Mouse (Mus musculus): ENCODE measurements around the gene Aasdh. TPM values are rescaled to one million over a fixed set of nuclear protein-coding genes. Genes with fewer than 3 reads are reported as not detected.

Aasdh gene
- total RNA-seq, 1 experiment = 18.0 TPM

DNA sequence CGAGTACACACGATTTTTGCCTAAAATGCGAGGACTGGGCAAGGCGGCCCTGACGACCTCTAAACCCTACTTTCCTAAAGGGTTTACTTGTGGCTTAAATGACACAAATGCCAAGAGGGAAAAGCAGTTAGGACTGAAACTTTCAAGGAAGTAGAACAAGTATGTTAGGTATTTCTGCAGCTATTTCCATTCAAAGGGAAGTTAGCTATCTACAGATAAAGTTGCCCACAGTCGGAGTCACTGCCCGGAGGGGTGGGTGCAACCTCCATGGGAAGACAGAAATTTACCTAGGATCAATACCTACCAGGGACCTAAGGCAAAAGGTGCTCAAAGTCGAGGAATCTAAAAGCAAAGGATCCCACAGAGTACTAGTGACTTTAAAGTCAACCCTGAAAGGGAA is 34.4 kb upstream of the Aasdh start:
- peaks cover 9% of the 10 kb centered on the region for H3K36me3 ChIP-seq (ENCODE audit: control insufficient read depth, insufficient read depth, low read length, poor library complexity, severe bottlenecking)
- H3K4me3 ChIP-seq (ENCODE audit: insufficient read depth in 1 of 2, low read depth in 1 of 2, low read length in 2 of 2, poor library complexity in 1 of 2, severe bottlenecking in 1 of 2) = no peak overlapping the region
- TF ChIP-seq ZC3H11A (IDR thresholded peaks at IDR 0.05; ENCODE audit: borderline replicate concordance, low read depth, low read length) (no peak), MAFK (IDR thresholded peaks at IDR 0.05; ENCODE audit: insufficient read depth, low read depth, low read length) (no peak), ZNF384 (IDR thresholded peaks at IDR 0.05; ENCODE audit: low read depth, low read length) (no peak), CHD2 (IDR thresholded peaks at IDR 0.05; ENCODE audit: low read depth, low read length) (no peak), HCFC1 (IDR thresholded peaks at IDR 0.05; ENCODE audit: borderline replicate concordance, insufficient read depth, low read length) (no peak)
- H3K27ac ChIP-seq (ENCODE audit: insufficient read depth, low read depth, low read length, poor library complexity, severe bottlenecking) = peak overlapping the region; percentile 31; the same call in 1 of the 2 replicates
- H3K4me1 ChIP-seq (ENCODE audit: control insufficient read depth in 2 of 2, insufficient read depth in 2 of 2, low read length in 2 of 2, poor library complexity in 1 of 2) = peaks cover 0 to 3% of the 10 kb centered on the region in 2 experiments; a peak in 1 of 4 replicates
- no peak overlapping the region for H3K9ac ChIP-seq (ENCODE audit: insufficient read depth, low read depth, low read length, poor library complexity, severe bottlenecking)
- in situ Hi-C loops (cut with MboI; ENCODE audit: low sequenced_read_pairs in 2 of 2, unreplicated experiment in 2 of 2) = no loop called here
- no peak for DNase-seq (ENCODE audit: low read depth, low spot score)
- H3K9me3 ChIP-seq (ENCODE audit: control insufficient read depth, insufficient read depth, low read depth, low read length) = no peaks in the 10 kb centered on the region

DNA sequence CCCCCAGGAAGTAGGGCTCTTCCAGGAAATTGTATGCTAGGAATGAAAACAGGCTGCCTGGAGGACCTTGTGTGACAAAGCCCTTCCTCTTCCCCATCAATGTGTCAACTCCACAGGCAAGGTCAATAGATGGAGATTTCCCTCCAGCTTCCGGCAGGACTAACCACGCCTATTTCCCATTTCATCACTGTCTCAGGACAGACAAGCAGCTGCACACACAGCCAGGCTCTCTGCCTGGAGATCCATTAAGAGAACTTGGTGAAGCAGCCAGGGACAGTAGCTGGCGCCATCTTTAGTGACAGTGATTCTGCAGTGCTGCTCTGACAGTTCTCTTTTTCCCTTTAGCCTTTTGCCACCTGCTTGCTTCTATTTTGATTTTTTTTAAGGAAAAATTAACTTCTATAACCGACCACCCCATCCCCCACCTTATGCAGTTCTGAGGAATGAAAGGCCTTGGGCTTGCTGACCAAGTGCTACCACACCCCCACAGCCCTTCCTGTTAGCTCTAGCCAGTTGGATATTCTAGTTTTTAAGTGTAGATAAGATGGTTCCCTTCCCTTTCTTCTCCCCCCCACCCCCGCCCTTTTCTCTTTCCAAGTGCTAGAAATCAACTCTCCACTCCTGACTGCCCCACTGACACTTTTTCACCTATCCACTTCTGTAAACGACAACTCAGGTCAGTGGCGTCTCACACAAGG is 24.0 kb upstream of the Aasdh start:
- TF ChIP-seq CHD2 (IDR thresholded peaks at IDR 0.05; ENCODE audit: low read depth, low read length) = no peak
- TF ChIP-seq ZNF384 (IDR thresholded peaks at IDR 0.05; ENCODE audit: low read depth, low read length) = no peak
- TF ChIP-seq ZC3H11A (IDR thresholded peaks at IDR 0.05; ENCODE audit: borderline replicate concordance, low read depth, low read length) = no peak
- TF ChIP-seq MAFK (IDR thresholded peaks at IDR 0.05; ENCODE audit: insufficient read depth, low read depth, low read length) = no peak
- TF ChIP-seq HCFC1 (IDR thresholded peaks at IDR 0.05; ENCODE audit: borderline replicate concordance, insufficient read depth, low read length) = no peak
- Histone ChIP-seq H3K9ac (ENCODE audit: insufficient read depth, low read depth, low read length, poor library complexity, severe bottlenecking) (no peak overlapping the region), H3K36me3 (ENCODE audit: control insufficient read depth, insufficient read depth, low read length, poor library complexity, severe bottlenecking) (peaks cover 13% of the 10 kb centered on the region), H3K4me1 (ENCODE audit: control insufficient read depth in 2 of 2, insufficient read depth in 2 of 2, low read length in 2 of 2, poor library complexity in 1 of 2) (peaks cover 4 to 6% of the 10 kb centered on the region in 2 experiments), H3K27ac (ENCODE audit: insufficient read depth, low read depth, low read length, poor library complexity, severe bottlenecking) (peak overlapping the region; percentile 33; the same call in 1 of the 2 replicates), H3K9me3 (ENCODE audit: control insufficient read depth, insufficient read depth, low read depth, low read length) (no peaks in the 10 kb centered on the region), H3K4me3 (ENCODE audit: insufficient read depth in 1 of 2, low read depth in 1 of 2, low read length in 2 of 2, poor library complexity in 1 of 2, severe bottlenecking in 1 of 2) (no peak overlapping the region)
- in situ Hi-C loops (cut with MboI; ENCODE audit: low sequenced_read_pairs in 2 of 2, unreplicated experiment in 2 of 2) = no loop called here
- DNase-seq (ENCODE audit: low read depth, low spot score) = peak; percentile 60

DNA sequence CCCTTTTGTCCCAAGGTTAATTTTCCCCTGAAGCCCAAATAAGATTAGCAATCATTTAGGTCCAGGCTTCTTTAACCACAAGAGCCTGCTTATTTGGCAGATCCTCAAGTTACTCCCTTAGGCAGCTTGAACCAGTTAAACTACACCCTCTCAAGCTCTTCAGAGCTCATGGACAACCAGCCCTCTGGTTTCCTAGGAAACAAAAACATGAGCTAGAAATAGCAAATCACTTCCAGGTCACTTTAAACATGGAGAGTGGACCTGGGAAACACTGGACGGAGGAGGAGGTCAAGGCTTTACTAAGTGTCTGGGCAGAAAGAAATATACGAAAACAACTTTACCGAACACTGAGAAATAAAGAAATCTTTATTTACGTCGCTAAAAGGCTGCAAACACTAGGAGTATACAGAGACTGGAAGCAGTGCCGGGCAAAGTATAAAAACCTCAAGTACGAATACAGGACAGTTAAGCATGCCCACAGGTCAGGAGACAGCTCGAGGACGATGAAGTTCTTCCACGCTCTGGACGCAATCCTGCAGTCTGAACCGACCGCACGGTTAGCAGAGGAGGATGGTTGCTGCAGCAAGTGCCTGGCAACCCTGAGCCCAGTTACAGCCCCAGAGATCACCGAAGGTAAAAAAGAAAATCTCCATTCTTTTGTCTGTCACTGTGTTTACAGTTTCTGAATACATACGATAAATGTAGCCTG is 23.0 kb upstream of the Aasdh start:
- DNase-seq (ENCODE audit: low read depth, low spot score) = no peak

DNA sequence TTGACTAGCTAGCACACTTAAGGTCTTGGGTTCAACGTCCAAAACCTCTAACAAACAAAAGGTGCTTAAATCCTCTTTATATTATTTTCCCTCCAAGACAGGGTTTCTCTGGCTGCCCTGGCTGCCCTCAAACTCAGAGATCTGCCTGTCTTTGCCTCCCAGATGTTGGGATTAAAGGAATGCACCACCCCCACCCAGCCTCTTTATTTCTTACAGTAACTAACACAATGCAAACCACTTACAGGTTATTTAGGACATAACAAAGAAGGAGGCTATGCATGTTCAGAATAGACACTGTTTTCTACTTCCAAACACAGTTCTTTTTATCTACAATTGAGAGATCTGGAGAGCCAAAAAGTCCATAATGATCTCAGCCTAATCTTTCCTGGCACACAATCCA is 19.0 kb upstream of the Aasdh start:
- Histone ChIP-seq H3K4me3 (ENCODE audit: insufficient read depth in 1 of 2, low read depth in 1 of 2, low read length in 2 of 2, poor library complexity in 1 of 2, severe bottlenecking in 1 of 2) (no peak overlapping the region), H3K9me3 (ENCODE audit: control insufficient read depth, insufficient read depth, low read depth, low read length) (no peaks in the 10 kb centered on the region), H3K36me3 (ENCODE audit: control insufficient read depth, insufficient read depth, low read length, poor library complexity, severe bottlenecking) (peaks cover 29% of the 10 kb centered on the region), H3K9ac (ENCODE audit: insufficient read depth, low read depth, low read length, poor library complexity, severe bottlenecking) (no peak overlapping the region), H3K27ac (ENCODE audit: insufficient read depth, low read depth, low read length, poor library complexity, severe bottlenecking) (no peak overlapping the region), H3K4me1 (ENCODE audit: control insufficient read depth in 2 of 2, insufficient read depth in 2 of 2, low read length in 2 of 2, poor library complexity in 1 of 2) (peaks cover 0 to 6% of the 10 kb centered on the region in 2 experiments)
- no peak for TF ChIP-seq ZC3H11A (IDR thresholded peaks at IDR 0.05; ENCODE audit: borderline replicate concordance, low read depth, low read length)
- TF ChIP-seq MAFK (IDR thresholded peaks at IDR 0.05; ENCODE audit: insufficient read depth, low read depth, low read length) = no peak
- TF ChIP-seq CHD2 (IDR thresholded peaks at IDR 0.05; ENCODE audit: low read depth, low read length) = no peak
- no peak for TF ChIP-seq ZNF384 (IDR thresholded peaks at IDR 0.05; ENCODE audit: low read depth, low read length)
- TF ChIP-seq HCFC1 (IDR thresholded peaks at IDR 0.05; ENCODE audit: borderline replicate concordance, insufficient read depth, low read length) = no peak
- in situ Hi-C loops (cut with MboI; ENCODE audit: low sequenced_read_pairs in 2 of 2, unreplicated experiment in 2 of 2) = no loop called here
- DNase-seq (ENCODE audit: low read depth, low spot score) = no peak

More for the DNA sequence above, 23.0 kb upstream of the Aasdh start:
- peaks cover 4 to 6% of the 10 kb centered on the region in 2 experiments for H3K4me1 ChIP-seq (ENCODE audit: control insufficient read depth in 2 of 2, insufficient read depth in 2 of 2, low read length in 2 of 2, poor library complexity in 1 of 2)
- no peak overlapping the region for H3K9ac ChIP-seq (ENCODE audit: insufficient read depth, low read depth, low read length, poor library complexity, severe bottlenecking)
- H3K4me3 ChIP-seq (ENCODE audit: insufficient read depth in 1 of 2, low read depth in 1 of 2, low read length in 2 of 2, poor library complexity in 1 of 2, severe bottlenecking in 1 of 2) = no peak overlapping the region
- TF ChIP-seq CHD2 (IDR thresholded peaks at IDR 0.05; ENCODE audit: low read depth, low read length) = no peak
- no peak for TF ChIP-seq ZC3H11A (IDR thresholded peaks at IDR 0.05; ENCODE audit: borderline replicate concordance, low read depth, low read length)
- TF ChIP-seq HCFC1 (IDR thresholded peaks at IDR 0.05; ENCODE audit: borderline replicate concordance, insufficient read depth, low read length) = no peak
- TF ChIP-seq MAFK (IDR thresholded peaks at IDR 0.05; ENCODE audit: insufficient read depth, low read depth, low read length) = no peak
- no peak for TF ChIP-seq ZNF384 (IDR thresholded peaks at IDR 0.05; ENCODE audit: low read depth, low read length)
- H3K36me3 ChIP-seq (ENCODE audit: control insufficient read depth, insufficient read depth, low read length, poor library complexity, severe bottlenecking) = peaks cover 16% of the 10 kb centered on the region
- H3K9me3 ChIP-seq (ENCODE audit: control insufficient read depth, insufficient read depth, low read depth, low read length) = no peaks in the 10 kb centered on the region
- H3K27ac ChIP-seq (ENCODE audit: insufficient read depth, low read depth, low read length, poor library complexity, severe bottlenecking) = no peak overlapping the region; the same call in 1 of the 2 replicates
- in situ Hi-C loops (cut with MboI; ENCODE audit: low sequenced_read_pairs in 2 of 2, unreplicated experiment in 2 of 2) = no loop called here

Data from ES-E14 (cell line).